Mouse (Mus musculus) bone marrow, adult 2 months (tissue): ENCODE results near the gene Prdx5.

Source experiments
- CTCF ChIP-seq: fragments of 200-500 bp; IDR thresholded peaks from 2 replicates; pipeline ENCODE4 v1.5.1; 2011; ENCODE audit warnings: low read length, control low read depth; ENCODE audit not compliant: control insufficient read depth, insufficient read depth
- POLR2A ChIP-seq: fragments of 200-500 bp; IDR thresholded peaks from 2 replicates; pipeline ENCODE4 v1.6.1; 2011; ENCODE audit warnings: low read depth, mild to moderate bottlenecking, control low read depth, low read length, borderline replicate concordance; ENCODE audit not compliant: control insufficient read depth

- TF ChIP-seq POLR2A: no peak
- TF ChIP-seq CTCF: no peak
Measured at GRCm38 (mm10) chr19:6932018-6932417, 22.1 kb upstream of the Prdx5 start.
